Mouse (Mus musculus): ENCODE results near the gene Polm. TPM values are rescaled to one million over a fixed set of nuclear protein-coding genes. Genes with fewer than 3 reads are reported as not detected.
A peak's percentile ranks its signal among the peaks of the same experiment; 100 is the strongest.
"Not testable (repeated sequence)": the region's sequence is repeated elsewhere in the genome, so short reads cannot be mapped to it uniquely, and the experiment has no call there.

Polm gene
- total RNA-seq, 2 experiments from 2014 or later, result 12.0 to 13.7 TPM

GRCm38 (mm10) chr11:5856479-5857130, 18.8 kb upstream of the Polm start:
- no peak for DNase-seq (ENCODE audit: low spot score in 2 of 2)

GRCm38 (mm10) chr11:5855902-5856301, 18.1 kb upstream of the Polm start:
- DNase-seq (ENCODE audit: low spot score in 2 of 2), result peak in 1 of 2 experiments; percentile 41

- no peak for DNase-seq (ENCODE audit: low spot score in 2 of 2)
Measured at GRCm38 (mm10) chr11:5855481-5855880, 17.7 kb upstream of the Polm start.

GRCm38 (mm10) chr11:5852314-5852713, 14.5 kb upstream of the Polm start:
- DNase-seq (ENCODE audit: low spot score in 2 of 2), result no peak

GRCm38 (mm10) chr11:5851021-5851736, 13.4 kb upstream of the Polm start:
- no peak for DNase-seq (ENCODE audit: low spot score in 2 of 2)

GRCm38 (mm10) chr11:5850452-5850851, 12.6 kb upstream of the Polm start:
- no peak for DNase-seq (ENCODE audit: low spot score in 2 of 2)

- no peak for DNase-seq (ENCODE audit: low spot score in 2 of 2)
Measured at GRCm38 (mm10) chr11:5849316-5849715, 11.5 kb upstream of the Polm start.

GRCm38 (mm10) chr11:5848741-5849140, 10.9 kb upstream of the Polm start:
- peak; percentile 61 to 84 for DNase-seq (ENCODE audit: low spot score in 2 of 2)

GRCm38 (mm10) chr11:5846639-5847345, 9.0 kb upstream of the Polm start:
- no peak for DNase-seq (ENCODE audit: low spot score in 2 of 2)

- no peak for DNase-seq (ENCODE audit: low spot score in 2 of 2)
Measured at GRCm38 (mm10) chr11:5843131-5843530, 5.3 kb upstream of the Polm start.

GRCm38 (mm10) chr11:5841751-5842150, 3.9 kb upstream of the Polm start:
- no peak for DNase-seq (ENCODE audit: low spot score in 2 of 2)

GRCm38 (mm10) chr11:5840346-5840745, 2.5 kb upstream of the Polm start:
- no peak for DNase-seq (ENCODE audit: low spot score in 2 of 2)

- no peak for DNase-seq (ENCODE audit: low spot score in 2 of 2)
Measured at GRCm38 (mm10) chr11:5836126-5836525, 1.7 kb downstream of the Polm start.

GRCm38 (mm10) chr11:5835057-5835456, 2.8 kb downstream of the Polm start:
- DNase-seq (ENCODE audit: low spot score in 2 of 2), result no peak

GRCm38 (mm10) chr11:5834506-5834905, 3.3 kb downstream of the Polm start:
- no peak for DNase-seq (ENCODE audit: low spot score in 2 of 2)

GRCm38 (mm10) chr11:5829327-5829726, 8.5 kb downstream of the Polm start:
- no peak for DNase-seq (ENCODE audit: low spot score in 2 of 2)

- DNase-seq (ENCODE audit: low spot score in 2 of 2), result no peak
Measured at GRCm38 (mm10) chr11:5828509-5829191, 9.2 kb downstream of the Polm start.

- no peak for DNase-seq (ENCODE audit: low spot score in 2 of 2)
Measured at GRCm38 (mm10) chr11:5827931-5828330, 9.9 kb downstream of the Polm start.

- DNase-seq (ENCODE audit: low spot score in 2 of 2), result no peak
Measured at GRCm38 (mm10) chr11:5825432-5825831, 12.4 kb downstream of the Polm start.

GRCm38 (mm10) chr11:5819223-5819622, 18.6 kb downstream of the Polm start:
- DNase-seq (ENCODE audit: low spot score in 2 of 2), result no peak

GRCm38 (mm10) chr11:5813381-5813780, 24.4 kb downstream of the Polm start:
- DNase-seq (ENCODE audit: low spot score in 2 of 2), result no peak

- DNase-seq (ENCODE audit: low spot score in 2 of 2), result not testable (repeated sequence)
Measured at GRCm38 (mm10) chr11:5809487-5809886, 28.3 kb downstream of the Polm start.

Data from layer of hippocampus, postnatal 14 days (tissue).